Mouse (Mus musculus) midbrain, embryonic 10.5 days (tissue): ENCODE results near the gene Nab1. TPM values are rescaled to one million over a fixed set of nuclear protein-coding genes. Genes with fewer than 3 reads are reported as not detected.

ENCODE experiments used
- DNase-seq: peaks from one replicate; pipeline ENCODE4 v3.0.0-alpha.2; 2017; ENCODE audit warnings: low spot score
- H3K27ac ChIP-seq: fragments of 300-500 bp; sonication (generic); replicated peaks from 2 replicates; pipeline ENCODE4 v1.5.1; 2016; ENCODE audit warnings: mild to moderate bottlenecking
- H3K27me3 ChIP-seq: fragments of 300-500 bp; sonication (generic); 2 replicates; pipeline ENCODE4 v1.6.1; 2016; ENCODE audit warnings: low read depth, mild to moderate bottlenecking; ENCODE audit not compliant: poor library complexity, severe bottlenecking
- H3K36me3 ChIP-seq: fragments of 300-500 bp; sonication (generic); 2 replicates; pipeline ENCODE4 v1.6.1; 2016; ENCODE audit warnings: mild to moderate bottlenecking, moderate library complexity
- H3K4me1 ChIP-seq: fragments of 300-500 bp; sonication (generic); 2 replicates; pipeline ENCODE4 v1.6.1; 2016
- H3K4me3 ChIP-seq: fragments of 300-500 bp; sonication (generic); 2 replicates; pipeline ENCODE4 v1.5.1; 2016; ENCODE audit warnings: mild to moderate bottlenecking, moderate library complexity
- H3K9me3 ChIP-seq: fragments of 300-500 bp; sonication (generic); replicated peaks from 2 replicates; pipeline ENCODE4 v1.6.1; 2016; ENCODE audit warnings: mild to moderate bottlenecking
- WGBS: fragments of 180-500 bp; shearing (Covaris S2); methylation state at CpG from one replicate; pipeline ENCODE4 v1.1.7; 2016; 5-methylcytosine and 5-hydroxymethylcytosine counted together
- polyA plus RNA-seq: library from polyadenylated mRNA; unstranded; fragments of >200 nt; fragmentation: Nextera tagmentation; extraction: Ambion mirVana; gene quantifications from 2 replicates; pipeline ENCODE4 v1.2.1, GENCODE M21; 2016

The Nab1 gene
- polyA plus RNA-seq, 1 experiment from 2014 or later, result 2.4 TPM

DNA sequence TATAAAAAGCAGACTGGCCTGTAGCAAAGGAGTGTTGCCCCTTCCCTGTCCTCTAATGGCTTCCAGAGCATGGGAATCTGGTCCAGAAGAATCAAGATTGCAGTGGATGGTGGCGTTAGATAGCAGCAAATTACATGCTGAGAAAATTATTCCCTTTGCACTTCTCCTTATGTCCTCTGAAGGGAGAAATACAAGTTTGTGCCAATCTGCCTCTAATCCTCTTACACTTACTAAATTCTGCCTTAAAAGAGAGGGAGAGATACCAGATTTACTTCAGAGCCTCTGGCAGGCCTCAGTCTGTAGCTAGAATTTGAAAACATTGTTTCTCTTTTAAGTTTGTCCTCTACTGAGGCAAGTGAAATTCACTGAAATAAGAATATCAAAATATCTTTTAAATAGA is 5.7 kb upstream of the Nab1 start:
- H3K4me1 ChIP-seq, result no peaks in the 10 kb centered on the region
- no peaks in the 10 kb centered on the region for H3K9me3 ChIP-seq
- H3K4me3 ChIP-seq, result no peak overlapping the region
- no peaks in the 10 kb centered on the region for H3K36me3 ChIP-seq
- peaks cover 5% of the 10 kb centered on the region for H3K27me3 ChIP-seq
- DNase-seq, result no peak
- no peak overlapping the region for H3K27ac ChIP-seq
- 79% methylated on average over 1 of the region's 1 CpGs for WGBS

DNA sequence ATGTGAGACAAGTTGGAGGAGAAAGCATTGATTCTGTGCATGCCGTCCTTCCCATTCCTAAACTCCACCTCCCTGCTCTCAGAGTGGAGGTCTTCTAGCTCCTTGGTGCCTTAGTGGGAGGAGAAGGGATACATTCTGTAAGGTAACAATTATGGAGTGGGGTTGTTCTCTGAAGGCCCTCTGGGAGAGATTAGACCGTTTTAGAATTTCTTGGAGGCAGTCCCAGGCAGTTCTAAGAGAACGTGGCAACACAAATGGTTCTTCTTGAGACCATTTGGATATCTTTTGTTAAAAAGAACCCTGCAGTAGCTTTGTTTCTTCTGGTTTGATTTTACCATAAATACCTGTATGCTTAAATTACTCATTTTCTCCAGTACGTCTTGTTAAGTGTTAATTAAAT is 1.8 kb upstream of the Nab1 start:
- no peaks in the 10 kb centered on the region for H3K36me3 ChIP-seq
- no peaks in the 10 kb centered on the region; the same call in 1 of the 2 replicates for H3K4me1 ChIP-seq
- no peak overlapping the region for H3K27ac ChIP-seq
- H3K27me3 ChIP-seq, result peaks cover 37% of the 10 kb centered on the region
- 79% methylated on average over 4 of the region's 4 CpGs for WGBS
- H3K4me3 ChIP-seq, result no peak overlapping the region
- no peaks in the 10 kb centered on the region for H3K9me3 ChIP-seq
- no peak for DNase-seq

DNA sequence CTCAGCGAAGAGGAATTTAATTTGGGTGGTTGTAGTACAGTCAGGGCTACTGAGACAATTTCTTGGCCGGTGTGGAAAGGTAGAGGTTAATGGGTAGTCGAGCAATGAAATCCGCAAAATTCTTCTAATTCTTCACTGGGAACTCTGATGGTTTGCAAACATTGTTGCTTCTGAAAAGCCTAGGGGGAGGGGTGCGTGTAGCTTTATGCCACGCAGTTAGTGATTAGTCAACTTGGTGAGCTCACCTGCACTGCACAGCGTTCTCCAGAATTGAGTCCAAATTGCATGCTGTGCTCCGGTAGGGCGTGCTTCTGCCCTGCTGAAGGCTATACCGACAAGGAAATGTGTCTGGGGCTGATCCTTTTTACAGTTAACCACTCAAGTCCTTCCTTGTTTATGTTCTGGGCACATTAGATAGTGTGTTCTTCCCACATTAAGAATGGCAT is 1.2 kb upstream of the Nab1 start:
- 72% methylated on average over 10 of the region's 10 CpGs for WGBS
- Histone ChIP-seq H3K9me3 (no peaks in the 10 kb centered on the region), H3K27me3 (peaks cover 42% of the 10 kb centered on the region), H3K27ac (no peak overlapping the region), H3K4me1 (no peaks in the 10 kb centered on the region; the same call in 1 of the 2 replicates), H3K36me3 (no peaks in the 10 kb centered on the region), H3K4me3 (no peak overlapping the region)
- no peak for DNase-seq

DNA sequence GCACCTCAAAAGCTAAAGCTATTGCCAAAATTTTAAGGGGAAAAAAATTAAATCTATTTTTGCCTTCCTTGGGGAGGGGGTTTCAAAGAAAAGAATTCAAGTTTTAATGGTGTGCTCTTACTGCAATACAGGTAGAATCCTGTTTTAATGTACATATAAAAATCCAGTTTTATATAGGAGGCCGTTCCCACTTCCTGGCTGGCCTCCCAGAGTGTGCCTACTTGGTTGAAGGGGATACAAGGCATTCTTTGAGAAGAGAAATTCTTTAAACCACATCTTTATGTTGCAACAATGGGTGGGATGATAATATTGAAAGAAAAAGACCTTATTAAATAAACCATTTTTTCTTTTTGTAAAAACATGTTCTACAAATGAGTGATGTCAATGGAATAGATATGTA is 611 bp upstream of the Nab1 start:
- 86% methylated on average over 1 of the region's 1 CpGs for WGBS
- no peak for DNase-seq
- Histone ChIP-seq H3K27me3 (peaks cover 44% of the 10 kb centered on the region), H3K4me1 (no peaks in the 10 kb centered on the region; the same call in 1 of the 2 replicates), H3K9me3 (no peaks in the 10 kb centered on the region), H3K27ac (no peak overlapping the region), H3K36me3 (no peaks in the 10 kb centered on the region), H3K4me3 (peak overlapping the region; percentile 80)

DNA sequence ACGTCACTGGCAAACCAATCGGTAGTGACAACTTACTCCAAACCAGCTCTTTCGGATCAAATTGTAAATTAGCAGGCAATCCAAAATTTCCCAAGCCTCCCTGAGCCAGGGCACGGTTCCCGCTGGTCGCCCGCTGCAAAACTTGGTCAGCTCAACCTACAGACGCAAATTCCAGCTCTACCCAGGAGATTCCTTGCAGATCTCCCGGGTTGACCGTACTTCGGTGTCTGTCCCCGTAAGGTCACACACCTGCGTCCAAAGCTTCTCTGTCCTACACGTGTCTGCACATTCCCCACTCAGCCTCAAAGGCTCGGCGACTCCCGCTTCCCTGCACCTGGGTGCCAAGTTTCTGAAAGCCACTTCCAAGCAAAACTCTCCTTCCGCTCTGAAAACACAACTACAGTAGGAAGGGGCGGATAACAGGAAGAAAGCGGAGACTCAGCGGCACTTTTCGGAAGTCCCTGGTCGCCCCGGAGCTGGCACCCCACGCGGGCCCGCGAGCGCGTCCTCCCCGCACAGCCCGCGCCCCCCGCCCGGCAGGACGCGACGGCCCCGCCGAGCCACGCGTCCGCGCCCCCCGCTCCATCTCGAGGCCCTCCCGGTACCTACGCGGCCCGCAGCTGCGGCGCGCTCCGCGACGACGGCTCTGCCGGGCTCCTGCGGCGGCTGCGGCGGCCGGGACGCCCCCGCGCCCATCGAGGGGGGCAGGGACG is 722 bp downstream of the Nab1 start:
- WGBS, result 2% methylated on average over 68 of the region's 68 CpGs
- Histone ChIP-seq H3K27me3 (peaks cover 44% of the 10 kb centered on the region), H3K9me3 (no peaks in the 10 kb centered on the region), H3K36me3 (no peaks in the 10 kb centered on the region), H3K4me1 (peaks cover 3% of the 10 kb centered on the region; the same call in 1 of the 2 replicates), H3K4me3 (peak overlapping the region; percentile 80), H3K27ac (peak overlapping the region; percentile 84)
- peak; percentile 59 for DNase-seq

DNA sequence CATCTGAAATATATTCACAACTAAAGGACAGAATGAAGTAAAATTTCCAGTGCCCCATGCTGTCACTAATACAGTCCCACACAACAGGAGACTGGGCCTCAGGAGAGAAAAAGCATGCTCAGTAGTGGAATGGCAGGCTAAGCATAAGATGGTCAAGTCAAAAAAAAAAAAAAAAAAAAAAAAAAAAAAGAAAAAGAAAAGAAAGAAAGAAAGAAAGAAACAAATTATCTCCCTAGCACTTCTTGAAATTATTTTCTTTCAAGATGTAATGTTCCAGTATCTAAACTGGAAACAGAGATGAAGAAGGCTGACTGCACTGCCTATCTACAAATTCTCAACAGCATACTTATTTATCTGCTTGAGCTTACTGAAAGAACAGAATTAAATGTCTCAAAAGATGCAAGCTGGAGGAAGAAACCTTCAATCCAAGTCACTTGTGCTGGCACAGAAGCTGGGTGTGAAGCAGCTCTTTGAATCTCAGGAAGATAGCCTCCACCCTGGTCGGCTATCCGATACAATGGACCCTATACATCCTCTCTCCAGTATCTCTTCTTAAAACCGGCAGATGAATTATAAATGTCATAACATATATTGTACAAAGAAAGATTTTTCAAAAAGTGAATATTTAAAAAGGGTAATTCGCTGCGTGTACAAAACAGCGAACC is 1.6 kb downstream of the Nab1 start:
- Histone ChIP-seq H3K9me3 (no peaks in the 10 kb centered on the region), H3K36me3 (no peaks in the 10 kb centered on the region), H3K27ac (no peak overlapping the region), H3K4me3 (peak overlapping the region; percentile 80), H3K27me3 (peaks cover 44% of the 10 kb centered on the region), H3K4me1 (peaks cover 3% of the 10 kb centered on the region; the same call in 1 of the 2 replicates)
- DNase-seq, result no peak
- WGBS, result 24% methylated on average over 6 of the region's 6 CpGs

DNA sequence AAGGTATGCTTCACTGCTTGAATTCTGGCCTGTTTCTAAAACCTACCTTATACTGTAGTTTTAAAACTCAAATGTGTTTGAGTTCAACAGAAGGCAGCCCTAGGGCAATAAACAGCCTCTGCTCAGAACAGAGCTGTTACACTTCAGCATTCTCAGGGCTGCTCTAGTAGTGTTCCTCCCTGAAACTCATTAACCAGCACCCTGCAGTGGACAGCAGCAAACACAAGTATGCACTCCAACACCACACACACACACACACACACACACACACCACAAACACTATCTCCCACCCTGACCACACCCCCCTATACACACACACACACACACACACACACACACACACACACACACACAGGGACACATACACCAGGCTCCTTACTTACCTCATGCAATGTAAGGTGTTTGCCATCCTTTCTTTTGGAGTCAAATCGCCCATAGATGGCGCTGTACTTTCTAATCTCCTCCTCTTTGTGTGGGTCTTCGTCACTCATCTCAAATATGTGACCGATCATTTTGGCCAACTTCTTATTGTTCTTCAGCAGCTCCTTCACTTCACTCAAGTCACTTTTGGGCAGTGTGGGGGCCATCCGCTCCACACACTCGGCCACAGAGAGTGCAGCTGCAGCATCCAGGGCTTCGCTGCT is 10.8 kb downstream of the Nab1 start:
- Histone ChIP-seq H3K4me3 (no peak overlapping the region), H3K9me3 (no peaks in the 10 kb centered on the region), H3K27me3 (no peaks in the 10 kb centered on the region), H3K4me1 (no peaks in the 10 kb centered on the region), H3K36me3 (no peaks in the 10 kb centered on the region), H3K27ac (no peak overlapping the region)
- 67% methylated on average over 7 of the region's 7 CpGs for WGBS
- no peak for DNase-seq

DNA sequence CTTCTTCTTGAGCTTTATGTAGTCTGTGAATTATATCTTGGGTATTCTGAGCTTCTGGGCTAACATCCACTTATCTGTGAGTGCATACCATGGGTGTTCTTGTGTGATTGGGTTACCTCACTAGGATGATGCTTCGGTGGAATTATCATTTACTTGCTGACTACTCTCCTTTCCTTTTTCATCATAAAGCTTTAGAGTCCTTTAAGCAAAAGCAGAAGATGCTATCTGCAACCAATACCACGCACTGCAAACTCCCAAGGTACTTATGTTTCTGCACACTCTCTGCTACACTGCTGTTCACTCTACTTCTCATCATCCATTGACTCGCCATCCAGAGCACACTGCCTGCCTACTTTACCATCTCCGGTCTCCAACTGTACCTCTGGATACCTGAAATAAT is 15.5 kb downstream of the Nab1 start:
- Histone ChIP-seq H3K9me3 (no peaks in the 10 kb centered on the region), H3K27me3 (no peaks in the 10 kb centered on the region), H3K4me1 (no peaks in the 10 kb centered on the region), H3K36me3 (no peaks in the 10 kb centered on the region), H3K27ac (no peak overlapping the region), H3K4me3 (no peak overlapping the region)
- no peak for DNase-seq
- WGBS, result 93% methylated on average over 4 of the region's 4 CpGs

DNA sequence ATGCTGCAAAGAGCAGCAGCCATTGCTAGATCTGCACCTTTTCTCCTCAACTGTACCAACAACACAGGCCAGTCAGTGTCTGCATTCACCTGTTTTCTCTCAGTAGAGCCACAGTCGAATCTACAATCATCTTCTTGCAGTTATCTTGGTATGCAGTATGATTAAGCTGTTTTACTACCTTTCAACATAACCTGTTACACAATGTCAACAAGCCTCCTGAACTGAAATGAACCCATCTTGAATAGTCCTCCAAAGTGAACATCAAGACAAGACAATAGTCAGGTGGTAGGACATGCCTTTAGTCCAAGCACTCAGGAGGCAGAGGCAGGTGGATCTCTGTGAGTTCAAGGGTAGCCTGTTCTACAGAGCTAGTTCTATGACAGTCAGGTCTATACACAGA is 26.2 kb downstream of the Nab1 start:
- DNase-seq, result no peak
- 78% methylated on average over 1 of the region's 1 CpGs for WGBS

DNA sequence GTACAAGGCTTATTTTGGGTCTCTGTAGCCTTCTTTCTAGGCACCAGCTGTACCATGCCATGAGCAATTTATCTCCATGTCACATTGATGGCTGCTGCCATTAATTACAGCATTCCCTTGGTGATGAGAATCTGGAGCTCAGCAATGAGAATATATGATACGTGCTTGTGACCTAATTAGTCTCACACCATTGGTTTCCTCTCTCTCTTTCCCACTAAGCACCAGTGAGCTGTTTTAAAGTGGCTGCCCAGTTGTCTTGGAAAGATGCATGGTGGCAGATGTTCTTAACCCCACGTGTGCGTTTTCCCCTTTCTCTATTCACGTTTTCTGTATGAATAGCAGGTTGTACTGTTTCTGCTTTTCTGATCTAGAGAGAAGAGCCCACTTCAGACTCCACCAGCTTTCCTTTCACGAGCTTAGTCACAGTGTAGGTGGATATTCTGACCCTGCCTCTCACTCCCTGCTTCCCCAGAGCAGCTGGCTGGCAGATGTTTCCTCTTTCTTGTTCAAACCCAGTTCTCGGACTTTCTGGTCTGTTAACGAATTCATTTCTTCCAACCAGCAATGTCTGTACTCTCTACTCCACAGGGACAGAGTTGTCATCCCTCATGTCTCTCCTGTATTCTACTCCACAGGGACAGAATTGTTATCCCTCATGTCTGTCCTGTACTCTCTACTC is 29.5 kb downstream of the Nab1 start:
- Histone ChIP-seq H3K4me3 (no peak overlapping the region), H3K36me3 (no peaks in the 10 kb centered on the region), H3K9me3 (no peaks in the 10 kb centered on the region), H3K4me1 (peaks cover 7% of the 10 kb centered on the region; the same call in 1 of the 2 replicates), H3K27me3 (no peaks in the 10 kb centered on the region), H3K27ac (no peak overlapping the region)
- 69% methylated on average over 7 of the region's 7 CpGs for WGBS
- DNase-seq, result no peak

More for the DNA sequence above, 26.2 kb downstream of the Nab1 start:
- no peaks in the 10 kb centered on the region for H3K27me3 ChIP-seq
- no peak overlapping the region for H3K27ac ChIP-seq
- H3K36me3 ChIP-seq, result no peaks in the 10 kb centered on the region
- H3K9me3 ChIP-seq, result no peaks in the 10 kb centered on the region
- no peak overlapping the region for H3K4me3 ChIP-seq
- peaks cover 7% of the 10 kb centered on the region; the same call in 1 of the 2 replicates for H3K4me1 ChIP-seq

DNA sequence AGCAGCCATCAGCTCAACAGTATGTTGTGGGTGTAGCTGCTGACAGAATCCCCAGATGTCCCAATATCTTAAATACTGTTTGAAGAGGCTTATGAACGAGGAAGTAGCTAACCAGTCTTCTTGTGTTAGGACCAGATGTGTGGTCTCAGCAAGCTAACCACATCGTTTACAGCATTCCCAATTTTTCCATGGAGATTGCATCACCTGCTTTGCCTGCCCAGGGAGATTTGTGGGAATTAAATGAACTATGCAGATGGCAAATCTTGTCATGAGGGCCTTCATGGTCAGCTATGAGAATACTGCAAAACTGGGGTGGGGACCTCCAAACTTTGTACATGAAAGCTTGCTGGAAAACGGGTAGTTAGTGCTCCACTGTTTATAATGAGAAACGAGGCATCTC is 30.2 kb downstream of the Nab1 start:
- 83% methylated on average over 4 of the region's 4 CpGs for WGBS
- no peaks in the 10 kb centered on the region for H3K27me3 ChIP-seq
- no peaks in the 10 kb centered on the region for H3K36me3 ChIP-seq
- H3K4me1 ChIP-seq, result peaks cover 7% of the 10 kb centered on the region; the same call in 1 of the 2 replicates
- no peak overlapping the region for H3K27ac ChIP-seq
- no peak for DNase-seq
- no peaks in the 10 kb centered on the region for H3K9me3 ChIP-seq
- no peak overlapping the region for H3K4me3 ChIP-seq

DNA sequence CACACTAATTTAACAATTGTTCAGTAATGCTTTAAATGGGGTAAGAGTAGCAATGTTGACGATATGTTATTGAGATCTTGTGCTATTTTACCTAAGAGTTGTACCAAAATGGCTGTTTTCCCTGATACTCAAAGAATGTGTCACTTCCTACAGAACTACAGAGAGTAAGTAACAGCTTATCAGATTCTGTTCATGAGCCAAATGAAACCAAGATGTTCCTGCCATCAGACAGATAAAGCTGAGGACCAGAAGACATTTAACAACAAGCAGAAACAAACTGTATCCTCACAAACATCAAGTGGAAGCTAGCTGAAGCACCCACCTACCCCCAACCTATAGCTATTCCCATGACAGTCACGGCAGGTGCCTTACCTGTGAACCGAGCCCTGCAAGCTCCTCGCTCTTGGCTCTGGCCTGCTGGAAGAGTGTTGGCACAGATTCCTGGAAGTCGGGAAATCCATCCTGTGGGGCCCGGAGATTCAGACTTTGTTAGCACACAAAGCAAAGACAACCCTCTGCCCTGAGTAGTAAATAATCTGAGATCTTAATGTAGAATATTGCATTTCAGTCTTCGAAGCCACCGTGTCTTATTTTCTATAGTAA is 33.9 kb downstream of the Nab1 start:
- Histone ChIP-seq H3K27ac (no peak overlapping the region), H3K36me3 (no peaks in the 10 kb centered on the region), H3K27me3 (no peaks in the 10 kb centered on the region), H3K4me1 (peaks cover 7% of the 10 kb centered on the region; the same call in 1 of the 2 replicates), H3K9me3 (no peaks in the 10 kb centered on the region), H3K4me3 (no peak overlapping the region)
- DNase-seq, result no peak
- 94% methylated on average over 8 of the region's 8 CpGs for WGBS
